Mouse (Mus musculus) C2C12 (cell line): ENCODE measurements around the gene Pgam2.

Experiments used
- CTCF ChIP-seq: IDR thresholded peaks from one replicate; pipeline ENCODE4 v1.5.1; 2011; ENCODE audit not compliant: control insufficient read depth, insufficient read depth, insufficient read length
- USF1 ChIP-seq: IDR thresholded peaks from one replicate; pipeline ENCODE4 v1.6.1; 2011; ENCODE audit warnings: low read depth, mild to moderate bottlenecking, control low read depth, moderate library complexity

- no peak for TF ChIP-seq CTCF
- TF ChIP-seq USF1: peak; percentile 99
These were observed 7.8 kb downstream of the Pgam2 start for GRCm38 (mm10) chr11:5795706-5796105.
